Mouse (Mus musculus) macrophage (primary cell): Measurements from ENCODE around the gene 1700021F05Rik. TPM values are rescaled to one million over a fixed set of nuclear protein-coding genes. Genes with fewer than 3 reads are reported as not detected.

Experiments
- H3K27ac ChIP-seq: fragments of 350-480 bp; formaldehyde crosslinking; 2 replicates; pipeline ENCODE4 v1.9.0; 2021
- H3K36me3 ChIP-seq: fragments of 350-480 bp; formaldehyde crosslinking; 2 replicates; pipeline ENCODE4 v1.9.0; 2021; ENCODE audit errors: inconsistent target
- H3K4me3 ChIP-seq: fragments of 350-480 bp; formaldehyde crosslinking; 2 replicates; pipeline ENCODE4 v1.9.0; 2021; ENCODE audit errors: inconsistent target
- H3K79me2 ChIP-seq: fragments of 350-480 bp; formaldehyde crosslinking; 2 replicates; pipeline ENCODE4 v1.9.0; 2021; ENCODE audit errors: inconsistent target
- WGBS: methylation state at CpG from one replicate; pipeline ENCODE4 v1.1.7; 2026; ENCODE audit warnings: inconsistent platforms; ENCODE audit not compliant: missing documents; 5-methylcytosine and 5-hydroxymethylcytosine counted together
- polyA plus RNA-seq: library from polyadenylated mRNA; stranded (reverse); fragments of 250-400 nt; gene quantifications from 3 replicates; pipeline ENCODE4 v1.2.4, GENCODE M21; 2018; ENCODE audit warnings: inconsistent platforms

1700021F05Rik gene
- polyA plus RNA-seq, 1 experiment from 2014 or later: 43.3 TPM

- Histone ChIP-seq H3K27ac (no peak overlapping the region), H3K4me3 (no peak overlapping the region), H3K36me3 (no peaks in the 10 kb centered on the region), H3K79me2 (no peaks in the 10 kb centered on the region; the same call in 1 of the 2 replicates)
- 92% methylated on average over 9 of the region's 9 CpGs for WGBS
Observed at GRCm38 (mm10) chr10:43483426-43483995, 57.3 kb downstream of the 1700021F05Rik start.

DNA sequence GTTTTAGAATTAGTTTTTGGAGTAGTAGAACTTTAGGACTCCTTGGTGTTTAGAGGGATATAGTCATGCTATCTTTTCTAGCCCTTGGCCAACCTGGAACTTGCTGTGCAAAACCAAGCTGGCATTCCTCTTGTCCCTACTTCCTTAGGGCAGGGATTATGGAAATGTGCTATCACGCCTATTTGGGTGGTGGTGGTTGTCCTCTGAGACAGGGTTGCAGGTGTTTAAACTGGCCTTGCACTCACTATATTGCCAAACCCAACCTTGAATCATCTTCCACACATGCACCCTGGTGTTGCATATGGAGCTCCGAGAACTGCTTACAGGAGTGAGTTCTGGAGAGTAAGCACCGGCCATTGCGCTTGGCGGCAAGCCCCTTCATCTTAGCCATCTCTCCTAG is 58.8 kb downstream of the 1700021F05Rik start:
- Histone ChIP-seq H3K79me2 (no peaks in the 10 kb centered on the region; the same call in 1 of the 2 replicates), H3K27ac (no peak overlapping the region), H3K36me3 (no peaks in the 10 kb centered on the region), H3K4me3 (no peak overlapping the region)
- 91% methylated on average over 5 of the region's 5 CpGs for WGBS

- 93% methylated on average over 4 of the region's 4 CpGs for WGBS
- no peak overlapping the region for H3K27ac ChIP-seq
- no peaks in the 10 kb centered on the region; the same call in 1 of the 2 replicates for H3K79me2 ChIP-seq
- H3K4me3 ChIP-seq: no peak overlapping the region
- no peaks in the 10 kb centered on the region for H3K36me3 ChIP-seq
Observed at GRCm38 (mm10) chr10:43481179-43481578, 59.6 kb downstream of the 1700021F05Rik start.

DNA sequence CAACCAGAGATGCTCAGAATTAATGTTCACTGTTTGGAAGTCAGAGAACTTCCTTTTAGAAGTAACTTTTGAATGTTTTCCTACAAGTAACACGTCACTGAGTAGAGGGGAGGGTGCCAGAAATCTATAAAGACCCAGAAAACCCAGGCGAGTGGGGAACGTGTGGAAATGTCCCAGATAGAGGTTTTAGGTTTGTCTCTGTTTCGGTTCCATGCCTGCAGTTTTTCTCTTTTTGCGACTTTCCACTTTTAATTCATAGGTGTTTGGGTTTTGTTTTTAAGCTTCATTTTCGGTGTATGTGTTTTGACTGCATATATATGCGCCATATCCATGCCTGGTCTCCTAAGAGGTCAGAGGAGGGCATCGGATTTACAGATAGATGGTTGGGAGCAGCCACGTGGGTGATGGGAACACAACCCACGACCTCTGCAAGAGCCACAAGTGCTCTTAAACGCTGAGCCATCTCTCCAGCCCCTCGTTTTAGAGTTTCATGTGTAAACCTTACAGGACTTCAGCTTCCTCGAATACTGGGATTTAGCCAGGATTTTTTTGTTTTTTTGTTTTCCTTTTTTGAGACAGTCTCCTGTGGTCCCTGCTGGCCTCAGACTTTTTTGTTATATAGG is 60.5 kb downstream of the 1700021F05Rik start:
- Histone ChIP-seq H3K36me3 (no peaks in the 10 kb centered on the region), H3K79me2 (no peaks in the 10 kb centered on the region; the same call in 1 of the 2 replicates), H3K4me3 (peak overlapping the region; percentile 37), H3K27ac (peak overlapping the region; percentile 35; the same call in 1 of the 2 replicates)
- 36% methylated on average over 13 of the region's 13 CpGs for WGBS

- Histone ChIP-seq H3K36me3 (no peaks in the 10 kb centered on the region), H3K27ac (peak overlapping the region; percentile 35; the same call in 1 of the 2 replicates), H3K79me2 (no peaks in the 10 kb centered on the region; the same call in 1 of the 2 replicates), H3K4me3 (peak overlapping the region; percentile 37)
- WGBS: 0% methylated on average over 60 of the region's 103 CpGs
Observed at GRCm38 (mm10) chr10:43479436-43480157, 61.2 kb downstream of the 1700021F05Rik start.

- 1% methylated on average over 79 of the region's 101 CpGs for WGBS
- no peaks in the 10 kb centered on the region; the same call in 1 of the 2 replicates for H3K79me2 ChIP-seq
- H3K36me3 ChIP-seq: no peaks in the 10 kb centered on the region
- peak within 1 kb of the TSS; percentile 33 for H3K4me3 ChIP-seq
- no peak within 1 kb of the TSS for H3K27ac ChIP-seq
Observed at GRCm38 (mm10) chr10:43478751-43479435, 61.9 kb downstream of the 1700021F05Rik start, which contains the start of gene Bend3. TSS of gene Bend3 (plus strand) at chr10:43478831.

- 5% methylated on average over 42 of the region's 42 CpGs for WGBS
- no peak overlapping the region for H3K27ac ChIP-seq
- no peaks in the 10 kb centered on the region; the same call in 1 of the 2 replicates for H3K79me2 ChIP-seq
- no peaks in the 10 kb centered on the region for H3K36me3 ChIP-seq
- peak overlapping the region; percentile 33 for H3K4me3 ChIP-seq
Observed at GRCm38 (mm10) chr10:43477865-43478681, 62.7 kb downstream of the 1700021F05Rik start.

DNA sequence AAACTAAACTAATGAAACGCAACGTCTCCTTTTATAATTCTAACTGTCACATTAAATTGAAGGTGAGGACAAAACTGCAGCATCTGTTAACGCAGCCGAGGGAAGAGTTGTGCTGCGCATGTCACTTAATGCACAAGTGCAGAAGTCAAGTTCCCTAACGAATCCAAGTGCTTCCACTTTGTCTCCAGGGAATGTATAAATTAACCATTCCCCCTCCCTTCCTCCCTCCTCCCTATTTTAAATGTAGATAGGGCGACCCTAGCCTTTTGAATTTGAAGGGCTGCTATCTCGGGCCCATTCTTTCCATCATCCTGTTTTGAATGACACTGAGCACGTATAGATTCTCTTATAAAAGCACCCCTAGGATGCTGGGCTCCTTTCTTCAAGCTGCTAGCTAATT is 63.3 kb downstream of the 1700021F05Rik start:
- H3K79me2 ChIP-seq: no peaks in the 10 kb centered on the region; the same call in 1 of the 2 replicates
- WGBS: 82% methylated on average over 9 of the region's 9 CpGs
- H3K36me3 ChIP-seq: no peaks in the 10 kb centered on the region
- H3K4me3 ChIP-seq: no peak overlapping the region
- H3K27ac ChIP-seq: no peak overlapping the region

DNA sequence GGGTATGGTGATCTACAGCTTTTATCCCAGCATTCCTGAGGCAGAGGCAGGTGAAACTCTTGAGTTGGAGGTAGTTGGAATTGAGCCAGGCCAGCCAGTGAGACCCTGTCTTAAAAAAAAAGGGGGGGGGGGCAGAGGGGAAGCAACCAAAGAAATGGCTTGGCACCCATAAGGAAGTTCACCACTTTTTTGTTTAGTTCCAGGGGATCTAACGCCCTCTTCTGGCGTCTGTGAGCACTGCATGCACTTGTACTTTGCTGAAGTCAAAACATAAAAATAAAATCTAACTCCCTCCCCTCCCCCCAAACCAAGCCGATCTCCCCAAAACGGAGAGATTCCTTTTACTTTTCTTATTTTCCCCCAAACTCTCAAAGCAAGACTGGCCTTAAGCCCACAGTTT is 65.4 kb downstream of the 1700021F05Rik start:
- Histone ChIP-seq H3K79me2 (no peaks in the 10 kb centered on the region), H3K27ac (no peak overlapping the region), H3K36me3 (no peaks in the 10 kb centered on the region), H3K4me3 (no peak overlapping the region)
- WGBS: 48% methylated on average over 4 of the region's 4 CpGs

Other genes with a start within 250 kb of the 1700021F05Rik start
- 1.4 to 3.8 TPM (median 2.3 TPM) in 3 replicates for gene Bend3, start 62.2 kb downstream of the 1700021F05Rik start, polyA plus RNA-seq
- gene Gm9803, start 16.9 kb downstream of the 1700021F05Rik start, polyA plus RNA-seq: 0.69 to 2.7 TPM (median 1.2 TPM) in 3 replicates
- 5.6 to 18.3 TPM (median 12.2 TPM) in 3 replicates for gene Cd24a, start 37.3 kb upstream of the 1700021F05Rik start, polyA plus RNA-seq